Mouse (Mus musculus): Measurements from ENCODE around the gene Efcab3. TPM values are rescaled to one million over a fixed set of nuclear protein-coding genes. Genes with fewer than 3 reads are reported as not detected.
"Not testable (repeated sequence)": the region's sequence is repeated elsewhere in the genome, so short reads cannot be mapped to it uniquely, and the experiment has no call there.

Efcab3 gene
- polyA plus RNA-seq, 1 experiment, result not detected

GRCm38 (mm10) chr11:105123986-105124385 lies 60.6 kb downstream of the Efcab3 start:
- H3K4me3 ChIP-seq (replicated peaks; ENCODE audit: extremely low read depth, low read depth, low read length), result no peak overlapping the region
- H3K4me1 ChIP-seq (ENCODE audit: control insufficient read depth, insufficient read depth, low read length), result peaks cover 3% of the 10 kb centered on the region; the same call in 1 of the 2 replicates
- DNase-seq, result peak; percentile 29
- WGBS, result 6% methylated on average over 9 of the region's 9 CpGs
- TF ChIP-seq POLR2A (IDR thresholded peaks at IDR 0.05; ENCODE audit: borderline replicate concordance, extremely low read depth, low read depth, low read length) (no peak), CTCF (IDR thresholded peaks at IDR 0.05; ENCODE audit: insufficient read depth, low read length) (no peak)

DNA sequence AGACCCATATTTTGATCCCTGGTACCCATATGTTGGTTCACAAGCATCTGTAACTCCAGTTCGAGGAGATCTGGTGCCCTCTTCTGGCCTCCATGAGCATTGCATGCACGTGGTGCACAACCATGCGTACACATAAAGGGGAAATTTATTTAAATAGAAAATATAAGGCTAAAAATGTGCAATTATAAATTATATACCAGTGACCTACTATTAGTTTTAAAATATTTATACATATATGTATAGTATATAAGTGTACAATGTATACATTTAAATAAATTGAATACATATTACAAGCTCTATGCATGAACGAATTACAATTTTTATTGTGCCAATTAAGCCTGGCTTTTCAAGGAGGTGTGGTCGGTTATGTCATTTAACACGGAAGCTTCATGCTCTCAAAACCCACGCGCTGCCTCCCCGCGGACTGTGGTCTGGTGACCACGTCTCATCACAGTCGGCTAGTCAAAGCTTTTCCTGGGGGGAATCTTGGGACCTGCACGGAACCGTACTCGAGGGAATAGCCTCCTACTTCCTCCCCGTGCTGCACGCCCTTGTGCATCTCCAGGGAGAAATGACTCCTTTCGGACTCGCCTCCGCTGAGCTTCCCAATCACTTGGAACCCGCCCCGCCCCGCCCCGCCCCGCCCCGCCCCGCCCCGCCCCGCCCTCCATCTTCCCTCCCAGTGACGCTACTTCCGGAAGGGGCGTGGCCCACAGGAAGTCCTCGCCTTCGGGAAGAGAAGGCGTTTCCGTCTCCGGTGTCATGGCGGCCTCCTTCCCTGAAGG lies 62.5 kb downstream of the Efcab3 start, which contains the start of gene Mettl2:
Gene Mettl2, plus strand, starts transcription at position 691 of the 785 bp plus-strand sequence.
- H3K4me3 ChIP-seq (replicated peaks; ENCODE audit: extremely low read depth, low read depth, low read length), result peak within 1 kb of the TSS; percentile 93
- peaks cover 3% of the 10 kb centered on the region; the same call in 1 of the 2 replicates for H3K4me1 ChIP-seq (ENCODE audit: control insufficient read depth, insufficient read depth, low read length)
- 2% methylated on average over 29 of the region's 38 CpGs for WGBS
- peak; percentile 71 for DNase-seq
- TF ChIP-seq CTCF (IDR thresholded peaks at IDR 0.05; ENCODE audit: insufficient read depth, low read length), result peak; percentile 79
- peak; percentile 85; the same call in 1 of the 2 replicates for TF ChIP-seq POLR2A (IDR thresholded peaks at IDR 0.05; ENCODE audit: borderline replicate concordance, extremely low read depth, low read depth, low read length)

DNA sequence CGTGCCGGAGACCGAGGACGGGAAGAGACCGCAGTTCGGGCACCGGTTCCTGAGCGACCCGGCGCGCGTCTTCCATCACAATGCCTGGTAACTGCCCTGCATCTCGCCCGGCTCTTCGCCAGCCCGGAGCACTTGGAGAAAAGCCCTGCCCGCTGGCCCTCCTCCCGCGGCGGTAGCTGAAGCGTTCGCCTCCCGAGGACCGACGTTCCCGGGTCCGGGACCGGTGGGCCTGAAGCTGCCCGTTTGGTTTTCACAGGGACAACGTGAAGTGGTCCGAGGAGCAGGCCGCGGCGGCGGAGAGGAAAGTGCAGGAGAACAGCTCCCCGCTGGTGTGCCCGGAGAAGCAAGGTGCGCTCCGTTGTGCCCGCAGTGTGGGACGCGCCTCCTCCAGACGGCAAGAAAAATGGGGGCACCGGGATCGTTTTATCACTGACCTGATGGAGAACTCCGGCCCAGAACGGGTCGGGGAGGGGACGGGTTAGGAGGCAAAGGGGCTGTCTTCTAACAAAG lies 63.2 kb downstream of the Efcab3 start:
- 1% methylated on average over 49 of the region's 49 CpGs for WGBS
- TF ChIP-seq POLR2A (IDR thresholded peaks at IDR 0.05; ENCODE audit: borderline replicate concordance, extremely low read depth, low read depth, low read length) (no peak), CTCF (IDR thresholded peaks at IDR 0.05; ENCODE audit: insufficient read depth, low read length) (no peak)

GRCm38 (mm10) chr11:105135692-105136091 lies 72.3 kb downstream of the Efcab3 start:
- H3K4me3 ChIP-seq (replicated peaks; ENCODE audit: extremely low read depth, low read depth, low read length), result no peak overlapping the region
- no peaks in the 10 kb centered on the region for H3K4me1 ChIP-seq (ENCODE audit: control insufficient read depth, insufficient read depth, low read length)

More for the DNA sequence above, 63.2 kb downstream of the Efcab3 start:
- DNase-seq, result no peak
- peaks cover 3% of the 10 kb centered on the region; the same call in 1 of the 2 replicates for H3K4me1 ChIP-seq (ENCODE audit: control insufficient read depth, insufficient read depth, low read length)
- H3K4me3 ChIP-seq (replicated peaks; ENCODE audit: extremely low read depth, low read depth, low read length), result peak overlapping the region; percentile 93

GRCm38 (mm10) chr11:105137255-105137654 lies 73.9 kb downstream of the Efcab3 start:
- DNase-seq, result not testable (repeated sequence)
- WGBS, result 93% methylated on average over 2 of the region's 2 CpGs

More at GRCm38 (mm10) chr11:105135692-105136091, 72.3 kb downstream of the Efcab3 start:
- no peak for DNase-seq
- TF ChIP-seq CTCF (IDR thresholded peaks at IDR 0.05; ENCODE audit: insufficient read depth, low read length), result no peak
- no peak for TF ChIP-seq POLR2A (IDR thresholded peaks at IDR 0.05; ENCODE audit: borderline replicate concordance, extremely low read depth, low read depth, low read length)
- 82% methylated on average over 7 of the region's 7 CpGs for WGBS

DNA sequence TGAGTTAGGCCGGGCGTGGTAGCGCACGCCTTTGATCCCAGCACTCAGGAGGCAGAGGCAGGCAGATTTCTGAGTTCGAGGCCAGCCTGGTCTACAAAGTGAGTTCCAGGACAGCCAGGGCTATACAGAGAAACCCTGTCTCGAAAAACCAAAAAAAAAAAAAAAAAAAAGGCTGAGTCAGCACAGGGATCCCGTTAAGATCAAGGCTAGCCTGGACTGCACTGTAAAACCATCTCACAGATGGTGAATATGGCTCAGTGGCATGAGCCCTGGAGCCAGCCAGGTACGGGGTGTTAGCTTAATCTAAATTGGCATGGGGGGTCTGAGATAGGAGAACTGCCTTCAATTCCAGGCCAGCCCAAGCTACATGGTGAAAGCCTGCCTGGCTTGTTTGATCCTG lies 77.1 kb downstream of the Efcab3 start:
- DNase-seq; H3K4me3 ChIP-seq (replicated peaks; ENCODE audit: extremely low read depth, low read depth, low read length); H3K4me1 ChIP-seq (ENCODE audit: control insufficient read depth, insufficient read depth, low read length): not testable (repeated sequence)
- 93% methylated on average over 8 of the region's 8 CpGs for WGBS

More at GRCm38 (mm10) chr11:105137255-105137654, 73.9 kb downstream of the Efcab3 start:
- not testable (repeated sequence) for H3K4me1 ChIP-seq (ENCODE audit: control insufficient read depth, insufficient read depth, low read length); H3K4me3 ChIP-seq (replicated peaks; ENCODE audit: extremely low read depth, low read depth, low read length)

DNA sequence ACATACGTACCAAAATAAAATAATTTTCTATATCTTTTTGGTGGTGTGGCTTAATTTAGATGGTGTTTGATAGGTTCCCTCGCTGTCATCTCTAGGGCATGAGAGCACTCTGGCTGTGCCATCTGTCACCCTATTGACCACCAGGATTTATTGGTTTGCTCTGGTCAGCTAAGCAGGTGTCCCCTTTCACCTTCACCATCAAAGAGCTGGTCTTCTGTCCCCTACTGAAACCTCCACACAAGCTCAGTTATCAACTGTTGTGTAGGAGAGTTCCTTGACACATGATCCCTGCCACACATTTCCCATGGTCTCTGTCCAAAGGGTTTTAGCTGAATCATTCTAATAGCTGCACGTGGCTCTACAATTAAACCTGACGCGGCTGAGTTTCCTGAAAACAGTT lies 77.7 kb downstream of the Efcab3 start:
- no peak for TF ChIP-seq POLR2A (IDR thresholded peaks at IDR 0.05; ENCODE audit: borderline replicate concordance, extremely low read depth, low read depth, low read length)
- no peak for TF ChIP-seq CTCF (IDR thresholded peaks at IDR 0.05; ENCODE audit: insufficient read depth, low read length)
- no peak overlapping the region for H3K4me3 ChIP-seq (replicated peaks; ENCODE audit: extremely low read depth, low read depth, low read length)
- WGBS, result 93% methylated on average over 5 of the region's 5 CpGs
- H3K4me1 ChIP-seq (ENCODE audit: control insufficient read depth, insufficient read depth, low read length), result no peaks in the 10 kb centered on the region
- DNase-seq, result no peak

DNA sequence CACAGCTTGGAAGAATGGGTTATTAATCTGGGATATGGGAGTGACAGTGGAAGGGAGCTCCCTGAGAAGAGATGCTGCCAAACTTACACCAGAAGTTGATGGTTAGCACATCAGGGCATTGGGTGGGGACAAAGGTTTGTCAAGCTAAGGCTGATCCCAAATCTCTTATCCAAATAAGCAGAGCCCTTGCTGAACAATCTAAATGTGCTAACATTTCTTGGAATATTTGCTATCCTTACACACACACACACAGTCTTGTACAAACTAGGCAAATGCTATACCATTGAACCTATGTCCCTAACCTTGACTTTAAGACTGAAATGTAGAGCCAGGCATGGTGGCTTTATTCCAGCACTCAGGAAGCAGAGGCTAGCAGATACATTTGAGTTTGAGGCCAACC lies 80.2 kb downstream of the Efcab3 start:
- no peak for TF ChIP-seq CTCF (IDR thresholded peaks at IDR 0.05; ENCODE audit: insufficient read depth, low read length)

GRCm38 (mm10) chr11:105144084-105144483 lies 80.7 kb downstream of the Efcab3 start:
- DNase-seq, result no peak
- 77% methylated on average over 3 of the region's 3 CpGs for WGBS
- no peak for TF ChIP-seq POLR2A (IDR thresholded peaks at IDR 0.05; ENCODE audit: borderline replicate concordance, extremely low read depth, low read depth, low read length)
- no peak for TF ChIP-seq CTCF (IDR thresholded peaks at IDR 0.05; ENCODE audit: insufficient read depth, low read length)
- no peak overlapping the region for H3K4me3 ChIP-seq (replicated peaks; ENCODE audit: extremely low read depth, low read depth, low read length)
- H3K4me1 ChIP-seq (ENCODE audit: control insufficient read depth, insufficient read depth, low read length), result no peaks in the 10 kb centered on the region

More for the DNA sequence above, 80.2 kb downstream of the Efcab3 start:
- no peak overlapping the region for H3K4me3 ChIP-seq (replicated peaks; ENCODE audit: extremely low read depth, low read depth, low read length)
- no peak for DNase-seq
- no peaks in the 10 kb centered on the region for H3K4me1 ChIP-seq (ENCODE audit: control insufficient read depth, insufficient read depth, low read length)

- 69% methylated on average over 11 of the region's 11 CpGs for WGBS
- Histone ChIP-seq H3K4me1 (ENCODE audit: control insufficient read depth, insufficient read depth, low read length) (no peaks in the 10 kb centered on the region), H3K4me3 (replicated peaks; ENCODE audit: extremely low read depth, low read depth, low read length) (no peak overlapping the region)
- no peak for DNase-seq
- TF ChIP-seq POLR2A (IDR thresholded peaks at IDR 0.05; ENCODE audit: borderline replicate concordance, extremely low read depth, low read depth, low read length) (no peak), CTCF (IDR thresholded peaks at IDR 0.05; ENCODE audit: insufficient read depth, low read length) (no peak)
Observed at GRCm38 (mm10) chr11:105144508-105145210, 81.3 kb downstream of the Efcab3 start.

Data from lung, adult 2 months (tissue).